Mouse (Mus musculus) MEL (cell line): ENCODE measurements at regions not wholly inside any gene's neighbourhood (a gene's known extent, or its start where the extent isn't known, plus 50 kb on each side); places are given as distances from the start of the nearest gene placed in this dataset.

Experiments
- DNase-seq: peaks from one replicate; pipeline ENCODE4 v3.0.0; 2011; ENCODE audit warnings: low read depth, low spot score
- H3K27ac ChIP-seq: 2 replicates; pipeline ENCODE4 v1.5.1; 2012; ENCODE audit warnings: low read depth, mild to moderate bottlenecking, control low read depth, low read length, moderate library complexity; ENCODE audit not compliant: control insufficient read depth
- H3K27me3 ChIP-seq, 2 experiments: fragments of 150-350 bp in 1 of 2; sonication (generic) in 1 of 2; 2 replicates each; pipeline ENCODE4 v1.6.1; 2012; ENCODE audit warnings: low read length in 2 of 2, mild to moderate bottlenecking in 2 of 2, improper control_type of control experiment in 1 of 2, moderate library complexity in 1 of 2; ENCODE audit not compliant: insufficient read depth in 2 of 2, control insufficient read depth in 1 of 2
- H3K36me3 ChIP-seq, 2 experiments: 2 replicates each; pipeline ENCODE4 v1.6.1; 2012 to 2014; ENCODE audit warnings: low read length in 2 of 2, improper control_type of control experiment in 1 of 2, inconsistent platforms in 1 of 2, mild to moderate bottlenecking in 1 of 2; ENCODE audit not compliant: insufficient read depth in 2 of 2, control insufficient read depth in 1 of 2
- H3K4me1 ChIP-seq, 2 experiments: fragments of 150-350 bp in 1 of 2; sonication (generic) in 1 of 2; 2 replicates each; pipeline ENCODE4 v1.6.1; 2012; ENCODE audit warnings: low read length in 2 of 2, improper control_type of control experiment in 1 of 2, mild to moderate bottlenecking in 1 of 2; ENCODE audit not compliant: insufficient read depth in 2 of 2, control insufficient read depth in 1 of 2
- H3K4me3 ChIP-seq, 2 experiments: fragments of 150-350 bp in 1 of 2; sonication (generic) in 1 of 2; 2 replicates each; pipeline ENCODE4 v1.5.1; 2012; ENCODE audit warnings: low read depth in 2 of 2, low read length in 2 of 2, mild to moderate bottlenecking in 2 of 2, moderate library complexity in 2 of 2, control low read depth in 1 of 2, improper control_type of control experiment in 1 of 2; ENCODE audit not compliant: control insufficient read depth in 1 of 2, insufficient read depth in 1 of 2
- H3K79me2 ChIP-seq: 2 replicates; pipeline ENCODE4 v1.6.1; 2012; ENCODE audit warnings: mild to moderate bottlenecking, low read length, moderate library complexity; ENCODE audit not compliant: control insufficient read depth, poor library complexity, insufficient read depth
- H3K9ac ChIP-seq: 2 replicates; pipeline ENCODE4 v1.6.1; 2012; ENCODE audit warnings: low read depth, mild to moderate bottlenecking, control low read depth, low read length, moderate library complexity; ENCODE audit not compliant: control insufficient read depth, poor library complexity, severe bottlenecking
- H3K9me3 ChIP-seq: fragments of 150-350 bp; sonication (generic); replicated peaks from 2 replicates; pipeline ENCODE4 v1.6.1; 2012; ENCODE audit warnings: mild to moderate bottlenecking, low read length, improper control_type of control experiment, moderate library complexity; ENCODE audit not compliant: insufficient read depth
- BHLHE40 ChIP-seq: IDR thresholded peaks from 2 replicates; pipeline ENCODE4 v1.6.1; 2012; ENCODE audit warnings: low read depth, mild to moderate bottlenecking, inconsistent platforms, low read length, improper control_type of control experiment, borderline replicate concordance
- CHD2 ChIP-seq: IDR thresholded peaks from 2 replicates; pipeline ENCODE4 v1.6.1; 2011; ENCODE audit warnings: low read length, improper control_type of control experiment
- ELF1 ChIP-seq: IDR thresholded peaks from 2 replicates; pipeline ENCODE4 v1.6.1; 2014; ENCODE audit warnings: low read depth, mild to moderate bottlenecking, inconsistent platforms, low read length, improper control_type of control experiment, moderate library complexity
- EP300 ChIP-seq, 2 experiments: IDR thresholded peaks; 2 replicates each; pipeline ENCODE4 v1.6.1; 2011; ENCODE audit warnings: improper control_type of control experiment in 2 of 2, low read length in 2 of 2, low read depth in 1 of 2, mild to moderate bottlenecking in 1 of 2
- ETS1 ChIP-seq: IDR thresholded peaks from 2 replicates; pipeline ENCODE4 v1.6.1; 2012; ENCODE audit warnings: low read depth, mild to moderate bottlenecking, inconsistent platforms, low read length, improper control_type of control experiment, moderate library complexity
- GABPA ChIP-seq: IDR thresholded peaks from 2 replicates; pipeline ENCODE4 v1.6.1; 2012; ENCODE audit warnings: low read depth, mild to moderate bottlenecking, inconsistent platforms, low read length, improper control_type of control experiment, moderate library complexity
- HCFC1 ChIP-seq: IDR thresholded peaks from 2 replicates; pipeline ENCODE4 v1.6.1; 2012; ENCODE audit warnings: low read depth, mild to moderate bottlenecking, inconsistent platforms, low read length, improper control_type of control experiment, moderate library complexity
- MAX ChIP-seq: IDR thresholded peaks from 2 replicates; pipeline ENCODE4 v1.6.1; 2011; ENCODE audit warnings: low read length, improper control_type of control experiment
- MAZ ChIP-seq: IDR thresholded peaks from 2 replicates; pipeline ENCODE4 v1.6.1; 2012; ENCODE audit warnings: low read depth, mild to moderate bottlenecking, inconsistent platforms, low read length, improper control_type of control experiment
- POLR2A ChIP-seq, 2 experiments: IDR thresholded peaks; 2 replicates each; pipeline ENCODE4 v1.6.1; 2011 to 2012; ENCODE audit warnings: low read length in 2 of 2, mild to moderate bottlenecking in 2 of 2, control low read depth in 1 of 2, improper control_type of control experiment in 1 of 2, low read depth in 1 of 2, moderate library complexity in 1 of 2; ENCODE audit not compliant: control insufficient read depth in 1 of 2, insufficient read depth in 1 of 2, poor library complexity in 1 of 2
- POLR2AphosphoS5 ChIP-seq: IDR thresholded peaks from 2 replicates; pipeline ENCODE4 v1.6.1; 2012; ENCODE audit warnings: low read depth, borderline replicate concordance, mild to moderate bottlenecking, inconsistent platforms, low read length, moderate library complexity, mixed read lengths
- RCOR1 ChIP-seq: IDR thresholded peaks from 2 replicates; pipeline ENCODE4 v1.6.1; 2012; ENCODE audit warnings: low read depth, mild to moderate bottlenecking, inconsistent platforms, low read length, improper control_type of control experiment
- SMC3 ChIP-seq: IDR thresholded peaks from 2 replicates; pipeline ENCODE4 v1.6.1; 2011; ENCODE audit warnings: low read depth, low read length, improper control_type of control experiment
- UBTF ChIP-seq: IDR thresholded peaks from 2 replicates; pipeline ENCODE4 v1.6.1; 2012; ENCODE audit warnings: low read depth, mild to moderate bottlenecking, inconsistent platforms, low read length, improper control_type of control experiment, moderate library complexity, borderline replicate concordance; ENCODE audit not compliant: insufficient read depth
- ZC3H11A ChIP-seq: IDR thresholded peaks from 2 replicates; pipeline ENCODE4 v1.6.1; 2012; ENCODE audit warnings: low read depth, mild to moderate bottlenecking, inconsistent platforms, low read length, improper control_type of control experiment
- ZKSCAN1 ChIP-seq: IDR thresholded peaks from 2 replicates; pipeline ENCODE4 v1.6.1; 2012; ENCODE audit warnings: low read depth, mild to moderate bottlenecking, inconsistent platforms, low read length, improper control_type of control experiment, moderate library complexity
- ZMIZ1 ChIP-seq: IDR thresholded peaks from 2 replicates; pipeline ENCODE4 v1.6.1; 2012; ENCODE audit warnings: low read depth, mild to moderate bottlenecking, inconsistent platforms, low read length, improper control_type of control experiment, moderate library complexity

- no peaks in the 10 kb centered on the region for H3K27me3 ChIP-seq
- no peak for DNase-seq
- H3K4me1 ChIP-seq = no peaks in the 10 kb centered on the region
- H3K9ac ChIP-seq = no peak overlapping the region
- H3K36me3 ChIP-seq = no peaks in the 10 kb centered on the region
- H3K9me3 ChIP-seq = no peaks in the 10 kb centered on the region
- no peak overlapping the region for H3K27ac ChIP-seq
- no peak overlapping the region for H3K4me3 ChIP-seq
- no peaks in the 10 kb centered on the region for H3K79me2 ChIP-seq
- TF ChIP-seq EP300 (IDR thresholded peaks at IDR 0.05; ENCODE audit: low read depth in 1 of 2, low read length in 2 of 2) (no peak), CHD2 (no peak), ZKSCAN1 (no peak), RCOR1 (no peak), HCFC1 (no peak), ZMIZ1 (no peak), POLR2A (IDR thresholded peaks at IDR 0.05; ENCODE audit: control insufficient read depth in 1 of 2, insufficient read depth in 1 of 2, low read depth in 1 of 2, low read length in 2 of 2, poor library complexity in 1 of 2) (no peak), ELF1 (no peak), UBTF (no peak), SMC3 (no peak), MAX (no peak), ETS1 (no peak), ZC3H11A (no peak), MAZ (no peak), POLR2AphosphoS5 (no peak), GABPA (no peak)
Observed at GRCm38 (mm10) chr19:37800161-37800660, 102.6 kb downstream of the Cyp26a1 start.

GRCm38 (mm10) chr19:37809666-37810065 is 112.1 kb downstream of the Cyp26a1 start:
- Histone ChIP-seq H3K79me2 (no peaks in the 10 kb centered on the region), H3K9me3 (no peaks in the 10 kb centered on the region), H3K4me1 (no peaks in the 10 kb centered on the region), H3K27me3 (peaks cover 0 to 5% of the 10 kb centered on the region in 2 experiments; a peak in 2 of 4 replicates), H3K9ac (no peak overlapping the region), H3K27ac (no peak overlapping the region), H3K36me3 (no peaks in the 10 kb centered on the region), H3K4me3 (no peak overlapping the region)
- TF ChIP-seq CHD2 (no peak), BHLHE40 (no peak), SMC3 (no peak), ZC3H11A (no peak)
- DNase-seq = no peak
